Mouse (Mus musculus) testis, adult 2 months (tissue): ENCODE data around the gene Ctc1. TPM values are rescaled to one million over a fixed set of nuclear protein-coding genes. Genes with fewer than 3 reads are reported as not detected.

Source experiments
- H3K27ac ChIP-seq: fragments of 200-500 bp; 2 replicates; pipeline ENCODE4 v1.5.1; 2012; ENCODE audit warnings: low read depth, low read length; ENCODE audit not compliant: control insufficient read depth, insufficient read depth
- H3K27me3 ChIP-seq: fragments of 200-500 bp; 2 replicates; pipeline ENCODE4 v1.6.1; 2012; ENCODE audit warnings: mild to moderate bottlenecking, low read length, moderate library complexity; ENCODE audit not compliant: control insufficient read depth, insufficient read depth
- H3K36me3 ChIP-seq: fragments of 200-500 bp; 2 replicates; pipeline ENCODE4 v1.6.1; 2012; ENCODE audit warnings: mild to moderate bottlenecking, low read length; ENCODE audit not compliant: control insufficient read depth, insufficient read depth
- H3K4me1 ChIP-seq: fragments of 200-500 bp; 2 replicates; pipeline ENCODE4 v1.6.1; 2012; ENCODE audit warnings: low read length; ENCODE audit not compliant: control insufficient read depth, insufficient read depth
- H3K4me3 ChIP-seq: fragments of 200-500 bp; 2 replicates; pipeline ENCODE4 v1.5.1; 2012; ENCODE audit warnings: low read depth, mild to moderate bottlenecking, low read length, moderate library complexity, mixed read lengths; ENCODE audit not compliant: control insufficient read depth
- CTCF ChIP-seq: fragments of 200-500 bp; IDR thresholded peaks from 2 replicates; pipeline ENCODE4 v1.5.1; 2012; ENCODE audit warnings: low read depth, mild to moderate bottlenecking, inconsistent platforms, low read length, moderate library complexity; ENCODE audit not compliant: control insufficient read depth, insufficient read depth, insufficient replicate concordance
- POLR2A ChIP-seq: fragments of 200-500 bp; IDR thresholded peaks from 2 replicates; pipeline ENCODE4 v1.6.1; 2012; ENCODE audit warnings: low read depth, mild to moderate bottlenecking, inconsistent platforms, low read length, moderate library complexity; ENCODE audit not compliant: control insufficient read depth
- polyA plus RNA-seq: library from polyadenylated mRNA; depleted of rRNA; stranded (reverse); fragments of >200 nt; gene quantifications from 2 replicates; pipeline ENCODE4 v1.2.3, GENCODE M21; 2012; rRNA removed

The Ctc1 gene
- polyA plus RNA-seq, 1 experiment, result 44.5 TPM

DNA sequence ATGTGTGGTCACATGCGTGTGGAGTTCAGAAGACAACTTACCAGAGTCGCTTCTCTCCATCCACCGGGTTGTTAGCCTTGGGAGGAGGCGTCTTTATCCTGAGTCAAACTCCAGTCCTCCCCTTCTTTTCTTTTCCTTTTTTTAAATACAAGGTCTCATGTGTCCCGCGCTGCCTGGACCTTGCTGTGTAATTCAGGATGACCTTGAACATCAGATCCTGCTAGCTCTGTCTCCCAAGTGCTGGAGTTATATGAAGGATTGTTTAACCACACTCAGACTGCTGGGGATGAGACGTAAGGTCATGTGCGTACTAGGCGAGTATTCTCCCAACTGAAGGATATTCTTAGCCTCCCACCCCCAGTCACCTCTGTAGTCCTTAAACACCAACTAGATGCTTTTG lies 61.6 kb downstream of the Ctc1 start:
- no peaks in the 10 kb centered on the region for H3K27me3 ChIP-seq
- TF ChIP-seq POLR2A, result no peak
- TF ChIP-seq CTCF, result no peak
- no peaks in the 10 kb centered on the region for H3K36me3 ChIP-seq
- no peak overlapping the region for H3K27ac ChIP-seq
- H3K4me1 ChIP-seq, result peaks cover 3% of the 10 kb centered on the region
- no peak overlapping the region for H3K4me3 ChIP-seq

DNA sequence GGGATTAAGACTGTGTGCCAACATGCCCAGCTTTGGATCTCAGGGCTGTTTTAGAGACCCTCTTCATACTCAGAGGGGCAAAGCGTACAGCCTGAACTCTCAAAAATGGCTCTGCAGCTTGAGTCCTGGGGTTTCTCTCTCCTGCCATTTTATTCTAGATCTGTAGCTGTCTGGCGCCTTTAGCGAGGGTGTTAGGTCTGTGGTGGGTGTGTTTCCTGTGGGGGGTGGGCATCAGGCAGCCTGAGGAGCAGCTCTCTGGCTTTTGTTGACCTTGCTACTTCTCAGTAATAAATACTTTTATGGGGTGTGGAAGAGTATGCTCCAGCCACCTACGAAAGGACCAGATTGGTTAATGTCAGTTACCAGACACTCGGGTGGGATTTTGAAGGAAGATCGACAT lies 62.3 kb downstream of the Ctc1 start:
- H3K4me3 ChIP-seq, result no peak overlapping the region
- no peak overlapping the region for H3K27ac ChIP-seq
- TF ChIP-seq CTCF, result no peak
- TF ChIP-seq POLR2A, result no peak
- no peaks in the 10 kb centered on the region; the same call in 1 of the 2 replicates for H3K4me1 ChIP-seq
- no peaks in the 10 kb centered on the region for H3K36me3 ChIP-seq
- H3K27me3 ChIP-seq, result no peaks in the 10 kb centered on the region

DNA sequence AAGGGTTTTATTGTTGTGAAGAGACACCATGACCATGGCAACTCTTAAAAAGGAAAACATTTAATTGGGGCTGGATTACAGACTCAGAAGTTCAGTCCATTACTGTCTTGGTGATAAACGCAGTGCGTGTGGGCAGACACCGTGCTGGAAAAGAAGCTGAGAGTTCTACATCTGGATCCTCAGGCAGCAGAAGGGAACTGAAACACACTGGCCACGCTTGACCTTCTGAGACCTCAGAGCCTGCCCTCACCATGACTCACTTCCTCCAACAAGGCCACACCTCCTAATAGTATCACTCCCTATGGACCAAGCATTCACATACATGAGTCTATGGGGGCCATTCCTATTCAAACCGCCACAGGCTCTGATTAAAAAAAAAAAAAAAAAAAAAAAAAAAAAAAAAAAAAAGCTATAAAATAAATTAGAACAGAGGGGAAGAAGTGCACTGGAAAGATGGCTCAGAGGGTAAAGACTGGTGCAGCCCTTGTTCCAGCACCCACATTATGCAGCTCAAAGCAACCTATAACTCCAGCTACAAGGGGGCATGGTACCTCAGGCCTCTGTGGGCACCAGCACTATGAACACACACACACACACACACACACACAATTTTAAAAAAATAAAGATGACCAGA lies 63.2 kb downstream of the Ctc1 start:
- no peak overlapping the region for H3K4me3 ChIP-seq
- no peaks in the 10 kb centered on the region for H3K27me3 ChIP-seq
- no peak overlapping the region for H3K27ac ChIP-seq
- TF ChIP-seq CTCF, result no peak
- no peak for TF ChIP-seq POLR2A
- H3K4me1 ChIP-seq, result no peaks in the 10 kb centered on the region; the same call in 1 of the 2 replicates
- no peaks in the 10 kb centered on the region for H3K36me3 ChIP-seq

GRCm38 (mm10) chr11:69080102-69080854 lies 64.6 kb downstream of the Ctc1 start:
- no peaks in the 10 kb centered on the region for H3K36me3 ChIP-seq
- H3K27me3 ChIP-seq, result no peaks in the 10 kb centered on the region
- H3K4me1 ChIP-seq, result no peaks in the 10 kb centered on the region
- TF ChIP-seq POLR2A, result no peak
- TF ChIP-seq CTCF, result no peak
- H3K4me3 ChIP-seq, result no peak overlapping the region
- no peak overlapping the region for H3K27ac ChIP-seq

DNA sequence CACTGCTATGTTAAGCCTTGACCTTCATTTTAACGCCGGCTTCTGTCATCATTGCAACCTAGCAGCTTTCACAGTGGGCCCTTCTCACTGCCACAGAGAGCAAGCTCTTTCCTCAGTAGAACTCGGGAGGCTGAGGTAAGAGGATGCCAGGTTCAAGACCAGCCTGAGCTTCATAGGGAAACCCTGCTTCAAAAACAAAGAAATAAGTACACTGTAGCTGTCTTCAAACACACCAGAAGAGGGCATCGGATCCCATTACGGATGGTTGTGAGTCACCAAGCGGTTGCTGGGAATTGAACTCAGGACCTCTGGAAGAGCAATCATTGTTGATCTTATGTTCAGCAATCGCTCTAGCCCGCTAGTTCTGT lies 65.1 kb downstream of the Ctc1 start:
- Histone ChIP-seq H3K36me3 (no peaks in the 10 kb centered on the region), H3K4me3 (no peak overlapping the region), H3K27me3 (no peaks in the 10 kb centered on the region), H3K4me1 (no peaks in the 10 kb centered on the region), H3K27ac (no peak overlapping the region)
- TF ChIP-seq CTCF, result no peak

- Histone ChIP-seq H3K27me3 (no peaks in the 10 kb centered on the region), H3K27ac (no peak overlapping the region), H3K4me1 (peaks cover 2% of the 10 kb centered on the region), H3K4me3 (no peak overlapping the region), H3K36me3 (no peaks in the 10 kb centered on the region)
- TF ChIP-seq CTCF (no peak), POLR2A (no peak)
These were observed 65.9 kb downstream of the Ctc1 start for GRCm38 (mm10) chr11:69081613-69082012.

GRCm38 (mm10) chr11:69085608-69086007 lies 69.9 kb downstream of the Ctc1 start:
- peaks cover 24% of the 10 kb centered on the region for H3K4me1 ChIP-seq
- no peaks in the 10 kb centered on the region for H3K27me3 ChIP-seq
- TF ChIP-seq CTCF, result no peak
- TF ChIP-seq POLR2A, result no peak
- H3K36me3 ChIP-seq, result no peaks in the 10 kb centered on the region; the same call in 1 of the 2 replicates
- no peak overlapping the region for H3K4me3 ChIP-seq
- H3K27ac ChIP-seq, result no peak overlapping the region

Other genes with a start within 250 kb of the Ctc1 start
- 73.8 and 80.3 TPM in 2 replicates for gene Ndel1, start 144.1 kb upstream of the Ctc1 start, polyA plus RNA-seq
- gene Rnf222, start 127.4 kb upstream of the Ctc1 start, polyA plus RNA-seq, result 1.1 TPM in 2 replicates
- gene Rpl26, start 114.3 kb upstream of the Ctc1 start, polyA plus RNA-seq, result 938 and 997 TPM in 2 replicates
- 506 and 512 TPM in 2 replicates for gene Odf4, start 88.8 kb upstream of the Ctc1 start, polyA plus RNA-seq
- gene Arhgef15, start 58.4 kb upstream of the Ctc1 start, polyA plus RNA-seq, result 3.7 and 3.8 TPM in 2 replicates
- gene Slc25a35, start 47.8 kb upstream of the Ctc1 start, polyA plus RNA-seq, result 40.8 and 56.4 TPM in 2 replicates
- 1,176 and 1,231 TPM in 2 replicates for gene Rangrf, start 40.7 kb upstream of the Ctc1 start, polyA plus RNA-seq
- gene Pfas, start 7.5 kb upstream of the Ctc1 start, polyA plus RNA-seq, result 9.6 and 11.8 TPM in 2 replicates
- gene Aurkb, start 29.7 kb downstream of the Ctc1 start, polyA plus RNA-seq, result 15.2 and 17.9 TPM in 2 replicates
- gene Borcs6, start 43.8 kb downstream of the Ctc1 start, polyA plus RNA-seq, result 13.4 and 15.8 TPM in 2 replicates
- 135 and 142 TPM in 2 replicates for gene Tmem107, start 54.9 kb downstream of the Ctc1 start, polyA plus RNA-seq
- 36.3 and 43.1 TPM in 2 replicates for gene Vamp2, start 72.6 kb downstream of the Ctc1 start, polyA plus RNA-seq
- 103 and 106 TPM in 2 replicates for gene Per1, start 79.3 kb downstream of the Ctc1 start, polyA plus RNA-seq
- gene Hes7, start 104.5 kb downstream of the Ctc1 start, polyA plus RNA-seq, result 0.17 TPM in 2 replicates
- 0.24 and 0.28 TPM in 2 replicates for gene 9130213A22Rik, start 106.7 kb downstream of the Ctc1 start, polyA plus RNA-seq
- 6.1 and 7.0 TPM in 2 replicates for gene Aloxe3, start 110.0 kb downstream of the Ctc1 start, polyA plus RNA-seq
- gene Alox12b, start 141.1 kb downstream of the Ctc1 start, polyA plus RNA-seq, result 0.29 and 0.49 TPM in 2 replicates
- gene Alox8, start 181.9 kb downstream of the Ctc1 start, polyA plus RNA-seq, result 0.05 and 0.06 TPM in 2 replicates
- gene Gucy2e, start 221.1 kb downstream of the Ctc1 start, polyA plus RNA-seq, result 0.16 and 0.17 TPM in 2 replicates